In the genomic region with DNA sequence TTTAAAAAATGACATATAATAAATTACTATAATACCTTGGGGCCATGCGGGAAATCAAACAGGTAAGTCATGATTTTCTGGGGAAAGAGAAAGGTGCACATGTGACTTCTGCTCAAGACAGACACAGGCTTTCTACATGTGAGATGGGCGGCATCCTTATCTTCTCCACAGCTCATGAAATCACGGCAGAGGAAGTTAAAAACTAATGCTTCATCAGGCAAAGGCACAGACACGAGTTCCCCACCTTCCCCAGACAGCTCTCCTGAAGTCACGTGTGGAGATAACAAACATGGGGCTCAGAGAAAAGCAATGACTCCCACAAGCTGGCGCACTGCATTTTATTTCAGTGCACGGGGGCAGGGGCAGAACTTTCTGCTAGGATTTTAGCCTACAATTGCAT, we compare ENCODE assay signal across 26 mouse cellular contexts.
A peak's percentile ranks its signal among the peaks of the same experiment; 100 is the strongest.
DNase-seq lines count a peak whose midpoint lies in the region; ATAC-seq and TF ChIP-seq lines count a peak whose summit lies in the region.
"Had no signal": no experiment of that assay in that cellular context is flagged by ENCODE, and none has a peak within 500 bp of the region (broad histone marks: within the 10 kb centered on the region; RNA-seq: fewer than 3 reads in every experiment).

No protein-coding gene starts in this region.

- no peak overlapping the region for H3K9ac ChIP-seq in hindbrain, embryonic 11.5 days (ENCODE audit: low read depth, low read length)
- H3K9ac ChIP-seq in liver, postnatal 0 days (replicated peaks) = no peak overlapping the region
- no peak overlapping the region for H3K9ac ChIP-seq in liver, embryonic 12.5 days
- H3K9ac ChIP-seq in MEL (ENCODE audit: control insufficient read depth, low read depth, low read length, poor library complexity, severe bottlenecking) = no peak overlapping the region
- H3K9ac ChIP-seq: embryonic facial prominence, embryonic 13.5 days; embryonic facial prominence, embryonic 15.5 days; forebrain, embryonic 12.5 days had no signal

- no peak for TF ChIP-seq EP300 in liver, postnatal 0 days (IDR thresholded peaks at IDR 0.05; ENCODE audit: low read depth)
- peak in 1 of 2 experiments; percentile 50; a peak in 2 of 4 replicates for TF ChIP-seq EP300 in MEL (IDR thresholded peaks at IDR 0.05; ENCODE audit: low read depth in 1 of 2, low read length in 2 of 2)

- no peak overlapping the region for H3K27ac ChIP-seq in hindbrain, embryonic 10.5 days
- no peak overlapping the region for H3K27ac ChIP-seq in hindbrain, embryonic 11.5 days (ENCODE audit: low read depth, low read length)
- no peak overlapping the region for H3K27ac ChIP-seq in liver, postnatal 0 days (ENCODE audit: low read depth)
- H3K27ac ChIP-seq in liver, embryonic 12.5 days = no peak overlapping the region
- no peak overlapping the region for H3K27ac ChIP-seq in MEL (ENCODE audit: control insufficient read depth, low read depth, low read length)
- H3K27ac ChIP-seq in limb, embryonic 10.5 days = no peak overlapping the region
- H3K27ac ChIP-seq: embryonic facial prominence, embryonic 13.5 days; embryonic facial prominence, embryonic 15.5 days; forebrain, embryonic 10.5 days; forebrain, embryonic 12.5 days had no signal

- H3K4me3 ChIP-seq in hindbrain, embryonic 10.5 days = no peak overlapping the region
- no peak overlapping the region for H3K4me3 ChIP-seq in hindbrain, embryonic 11.5 days (ENCODE audit: low read depth, low read length)
- H3K4me3 ChIP-seq in liver, postnatal 0 days (ENCODE audit: low read depth, low read length) = no peak overlapping the region
- H3K4me3 ChIP-seq in liver, embryonic 12.5 days = no peak overlapping the region
- no peak overlapping the region for H3K4me3 ChIP-seq in MEL (ENCODE audit: control insufficient read depth in 1 of 2, insufficient read depth in 1 of 2, low read depth in 2 of 2, low read length in 2 of 2)
- no peak overlapping the region for H3K4me3 ChIP-seq in limb, embryonic 10.5 days
- H3K4me3 ChIP-seq: embryonic facial prominence, embryonic 13.5 days; embryonic facial prominence, embryonic 15.5 days; erythroblast, embryonic 14.5 days; forebrain, embryonic 10.5 days; forebrain, embryonic 12.5 days had no signal

- ATAC-seq in hindbrain, embryonic 11.5 days (ENCODE audit: low FRiP score) = no peak
- ATAC-seq in liver, postnatal 0 days = no peak
- ATAC-seq in liver, embryonic 12.5 days = no peak
- ATAC-seq: activated CD4-positive, CD25-positive, alpha-beta regulatory T cell, adult 4 months; forebrain, embryonic 14.5 days; forebrain, embryonic 16.5 days had no signal

- TF ChIP-seq RAD21 in MEL (IDR thresholded peaks at IDR 0.05; ENCODE audit: low read depth, low read length) = no peak

- no peaks in the 10 kb centered on the region for H3K27me3 ChIP-seq in hindbrain, embryonic 10.5 days (ENCODE audit: insufficient read depth, poor library complexity, severe bottlenecking)
- H3K27me3 ChIP-seq in hindbrain, embryonic 11.5 days (ENCODE audit: control insufficient read depth, insufficient read depth, low read length) = no peaks in the 10 kb centered on the region
- H3K27me3 ChIP-seq in liver, postnatal 0 days (ENCODE audit: insufficient read depth, low read length) = no peaks in the 10 kb centered on the region
- H3K27me3 ChIP-seq in liver, embryonic 12.5 days (replicated peaks) = no peaks in the 10 kb centered on the region
- H3K27me3 ChIP-seq in MEL (ENCODE audit: control insufficient read depth in 1 of 2, insufficient read depth in 2 of 2, low read length in 2 of 2) = no peaks in the 10 kb centered on the region
- H3K27me3 ChIP-seq in limb, embryonic 10.5 days (ENCODE audit: low read depth, poor library complexity, severe bottlenecking) = no peaks in the 10 kb centered on the region
- H3K27me3 ChIP-seq: embryonic facial prominence, embryonic 13.5 days; embryonic facial prominence, embryonic 15.5 days; forebrain, embryonic 12.5 days; Patski had no signal

- peaks cover 9% of the 10 kb centered on the region; the same call in 1 of the 2 replicates for H3K9me3 ChIP-seq in hindbrain, embryonic 10.5 days
- H3K9me3 ChIP-seq in hindbrain, embryonic 11.5 days (ENCODE audit: control insufficient read depth, low read length) = no peaks in the 10 kb centered on the region
- H3K9me3 ChIP-seq in liver, postnatal 0 days (ENCODE audit: low read length) = 0 out of 2 replicates have a peak, but pooled peaks cover 4% of the 10 kb centered on the region
- H3K9me3 ChIP-seq in liver, embryonic 12.5 days (replicated peaks) = peaks cover 4% of the 10 kb centered on the region
- H3K9me3 ChIP-seq in MEL (replicated peaks; ENCODE audit: insufficient read depth, low read length) = no peaks in the 10 kb centered on the region
- no peaks in the 10 kb centered on the region for H3K9me3 ChIP-seq in limb, embryonic 10.5 days (replicated peaks)
- H3K9me3 ChIP-seq: embryonic facial prominence, embryonic 15.5 days had no signal

- TF ChIP-seq CTCF in liver, postnatal 0 days (IDR thresholded peaks at IDR 0.05; ENCODE audit: low read depth) = no peak
- no peak for TF ChIP-seq CTCF in MEL (IDR thresholded peaks at IDR 0.05 in 2 of 3, conservative IDR thresholded peaks at IDR 0.05 in 1 of 3; ENCODE audit: control insufficient read depth in 1 of 3, insufficient read depth in 1 of 3, low read depth in 2 of 3, low read length in 3 of 3, poor library complexity in 1 of 3, severe bottlenecking in 1 of 3)

- no peaks in the 10 kb centered on the region for H3K79me2 ChIP-seq in MEL (ENCODE audit: control insufficient read depth, insufficient read depth, low read length, poor library complexity)

- peak; percentile 1 for DNase-seq in hindbrain, embryonic 10.5 days (ENCODE audit: low spot score)
- no peak for DNase-seq in hindbrain, embryonic 11.5 days (ENCODE audit: low spot score)
- DNase-seq in liver, postnatal 0 days = peak; percentile 7
- peak; percentile 53 for DNase-seq in MEL (ENCODE audit: low read depth, low spot score)
- peak; percentile 13 for DNase-seq in limb, embryonic 10.5 days (ENCODE audit: low spot score)
- no peak for DNase-seq in adrenal gland, postnatal 4 days (ENCODE audit: low spot score in 2 of 2)
- DNase-seq: adrenal gland, adult 8-10 months; adrenal gland, postnatal 14 days; adrenal gland, postnatal 36 days; cerebellum, adult 11 months; cerebellum, adult 18-20 months; cerebellum, adult 8-10 months; cerebellum, adult 9-11 months; cerebellum, postnatal 14 days; cerebellum, postnatal 36 days; embryo, embryonic 11 days had no signal

- no peaks in the 10 kb centered on the region for H3K4me1 ChIP-seq in hindbrain, embryonic 10.5 days (replicated peaks)
- H3K4me1 ChIP-seq in hindbrain, embryonic 11.5 days (replicated peaks; ENCODE audit: control insufficient read depth, insufficient read depth, low read length) = no peaks in the 10 kb centered on the region
- no peaks in the 10 kb centered on the region for H3K4me1 ChIP-seq in liver, postnatal 0 days (ENCODE audit: insufficient read depth)
- H3K4me1 ChIP-seq in liver, embryonic 12.5 days = peaks cover 8% of the 10 kb centered on the region
- peaks cover 8 to 19% of the 10 kb centered on the region in 2 experiments for H3K4me1 ChIP-seq in MEL (ENCODE audit: control insufficient read depth in 1 of 2, insufficient read depth in 2 of 2, low read length in 2 of 2)
- no peaks in the 10 kb centered on the region for H3K4me1 ChIP-seq in limb, embryonic 10.5 days
- H3K4me1 ChIP-seq: embryonic facial prominence, embryonic 13.5 days; embryonic facial prominence, embryonic 15.5 days; forebrain, embryonic 10.5 days; forebrain, embryonic 12.5 days had no signal

- 88% methylated on average over 7 of the region's 7 CpGs for WGBS in hindbrain, embryonic 10.5 days
- WGBS in hindbrain, embryonic 11.5 days = 92% methylated on average over 7 of the region's 7 CpGs
- 67% methylated on average over 7 of the region's 7 CpGs for WGBS in liver, postnatal 0 days (ENCODE audit: insufficient replicate concordance)
- 59% methylated on average over 7 of the region's 7 CpGs for WGBS in liver, embryonic 12.5 days (ENCODE audit: insufficient replicate concordance)
- 90% methylated on average over 7 of the region's 7 CpGs for WGBS in limb, embryonic 10.5 days

- TF ChIP-seq POLR2A in MEL (IDR thresholded peaks at IDR 0.05; ENCODE audit: control insufficient read depth in 1 of 2, insufficient read depth in 1 of 2, low read depth in 1 of 2, low read length in 2 of 2, poor library complexity in 1 of 2) = no peak

- H3K4me2 ChIP-seq in hindbrain, embryonic 11.5 days (replicated peaks; ENCODE audit: low read depth, low read length) = no peak overlapping the region
- no peak overlapping the region for H3K4me2 ChIP-seq in liver, postnatal 0 days (ENCODE audit: low read depth, low read length)
- H3K4me2 ChIP-seq in liver, embryonic 12.5 days = no peak overlapping the region
- H3K4me2 ChIP-seq: embryonic facial prominence, embryonic 13.5 days; embryonic facial prominence, embryonic 15.5 days; forebrain, embryonic 12.5 days had no signal

- peaks cover 80% of the 10 kb centered on the region for H3K36me3 ChIP-seq in hindbrain, embryonic 10.5 days
- peaks cover 17% of the 10 kb centered on the region for H3K36me3 ChIP-seq in hindbrain, embryonic 11.5 days (ENCODE audit: control insufficient read depth, insufficient read depth, low read length)
- H3K36me3 ChIP-seq in liver, postnatal 0 days (replicated peaks; ENCODE audit: insufficient read depth, low read length) = peaks cover 78% of the 10 kb centered on the region
- H3K36me3 ChIP-seq in liver, embryonic 12.5 days = peaks cover 87% of the 10 kb centered on the region
- H3K36me3 ChIP-seq in MEL (ENCODE audit: control insufficient read depth in 1 of 2, insufficient read depth in 2 of 2, low read length in 2 of 2) = peaks cover 19 to 49% of the 10 kb centered on the region in 2 experiments
- peaks cover 76% of the 10 kb centered on the region for H3K36me3 ChIP-seq in limb, embryonic 10.5 days

TF ChIP-seq in MEL, 35 proteins besides CTCF, POLR2A, EP300 and RAD21 (continues in another document):
- no peak for TF ChIP-seq ZC3H11A (IDR thresholded peaks at IDR 0.05; ENCODE audit: low read depth, low read length)
- peak; percentile 79; the same call in 1 of the 2 replicates for TF ChIP-seq BHLHE40 (IDR thresholded peaks at IDR 0.05; ENCODE audit: borderline replicate concordance, low read depth, low read length)
- TF ChIP-seq RCOR1 (IDR thresholded peaks at IDR 0.05; ENCODE audit: low read depth, low read length) = peak; percentile 94
- no peak for TF ChIP-seq SMC3 (IDR thresholded peaks at IDR 0.05; ENCODE audit: low read depth, low read length)
- TF ChIP-seq TAL1 (IDR thresholded peaks at IDR 0.05; ENCODE audit: low read length) = no peak
- no peak for TF ChIP-seq ELF1 (IDR thresholded peaks at IDR 0.05; ENCODE audit: low read depth, low read length)
- peak; percentile 77 for TF ChIP-seq USF1 (IDR thresholded peaks at IDR 0.05; ENCODE audit: low read depth, low read length)
- TF ChIP-seq KAT2A (conservative IDR thresholded peaks at IDR 0.05; ENCODE audit: low read depth, low read length) = no peak
- TF ChIP-seq MAFK (IDR thresholded peaks at IDR 0.05; ENCODE audit: borderline replicate concordance, low read depth, low read length) = no peak
- TF ChIP-seq ZKSCAN1 (IDR thresholded peaks at IDR 0.05; ENCODE audit: low read depth, low read length) = no peak
- no peak for TF ChIP-seq USF2 (IDR thresholded peaks at IDR 0.05; ENCODE audit: borderline replicate concordance in 1 of 2, insufficient read depth in 1 of 2, low read depth in 1 of 2, low read length in 2 of 2)
- TF ChIP-seq NELFE (IDR thresholded peaks at IDR 0.05; ENCODE audit: low read depth, low read length) = no peak

Comparison
In these comparisons a context has a peak if more than half of its experiments do, and no peak if none do; other contexts are left out.
1. DNase-seq: peak in hindbrain, embryonic 10.5 days (single experiment), liver, postnatal 0 days (single experiment), MEL (single experiment) and limb, embryonic 10.5 days (single experiment); none in hindbrain, embryonic 11.5 days (single experiment) and adrenal gland, postnatal 4 days (0 of 2).